13 mouse cellular contexts compared by ENCODE assay signal in the genomic region with DNA sequence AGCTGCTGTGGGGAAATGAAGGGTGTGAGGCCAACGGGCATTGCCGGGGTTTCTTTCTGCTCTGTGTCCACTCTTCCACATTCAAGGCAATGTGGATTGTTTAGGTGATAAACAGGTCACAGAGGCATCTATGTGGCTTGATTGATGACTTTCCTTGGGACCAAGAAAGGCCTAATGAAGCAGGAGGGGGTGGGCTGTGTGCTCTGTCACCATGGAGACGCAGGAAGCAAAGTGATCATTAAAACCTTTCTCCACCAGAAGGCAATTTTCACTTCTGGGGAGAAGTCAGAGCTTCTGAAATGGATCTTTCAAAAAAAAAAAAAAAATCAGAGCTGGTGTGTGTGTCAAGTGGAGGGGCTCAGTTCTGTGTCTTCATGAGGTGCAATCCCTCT. TPM values are rescaled to one million over a fixed set of nuclear protein-coding genes. Genes with fewer than 3 reads are reported as not detected.
A peak's percentile ranks its signal among the peaks of the same experiment; 100 is the strongest.
DNase-seq lines count a peak whose midpoint lies in the region; ATAC-seq and TF ChIP-seq lines count a peak whose summit lies in the region.
"Had no signal": no experiment of that assay in that cellular context is flagged by ENCODE, and none has a peak within 500 bp of the region (broad histone marks: within the 10 kb centered on the region; RNA-seq: fewer than 3 reads in every experiment).

No protein-coding gene starts in this region.

- H3K9me3 ChIP-seq in embryonic facial prominence, embryonic 10.5 days, result no peaks in the 10 kb centered on the region
- no peaks in the 10 kb centered on the region for H3K9me3 ChIP-seq in hindbrain, embryonic 11.5 days (ENCODE audit: control insufficient read depth, low read length)
- H3K9me3 ChIP-seq in midbrain, embryonic 12.5 days, result no peaks in the 10 kb centered on the region

- H3K4me3 ChIP-seq in embryonic facial prominence, embryonic 10.5 days, result peak overlapping the region; percentile 57
- H3K4me3 ChIP-seq in hindbrain, embryonic 11.5 days (ENCODE audit: low read depth, low read length), result peak overlapping the region; percentile 55
- H3K4me3 ChIP-seq in midbrain, embryonic 12.5 days, result peak overlapping the region; percentile 64

- H3K36me3 ChIP-seq in embryonic facial prominence, embryonic 10.5 days (replicated peaks), result no peaks in the 10 kb centered on the region
- no peaks in the 10 kb centered on the region for H3K36me3 ChIP-seq in hindbrain, embryonic 11.5 days (ENCODE audit: control insufficient read depth, insufficient read depth, low read length)
- no peaks in the 10 kb centered on the region for H3K36me3 ChIP-seq in midbrain, embryonic 12.5 days

- peaks cover 78% of the 10 kb centered on the region for H3K27me3 ChIP-seq in embryonic facial prominence, embryonic 10.5 days (replicated peaks; ENCODE audit: low read depth, poor library complexity, severe bottlenecking)
- no peaks in the 10 kb centered on the region; the same call in 1 of the 2 replicates for H3K27me3 ChIP-seq in hindbrain, embryonic 11.5 days (ENCODE audit: control insufficient read depth, insufficient read depth, low read length)
- peaks cover 12% of the 10 kb centered on the region for H3K27me3 ChIP-seq in midbrain, embryonic 12.5 days

- peak; percentile 76 for DNase-seq in brain, embryonic 14.5 days (ENCODE audit: low read depth)
- DNase-seq in embryonic facial prominence, embryonic 10.5 days (ENCODE audit: low spot score), result no peak
- peak; percentile 31 for DNase-seq in hindbrain, embryonic 11.5 days (ENCODE audit: low spot score)
- no peak for DNase-seq in thymus, postnatal 14 days
- DNase-seq in adrenal gland, postnatal 25 days, result no peak
- no peak for DNase-seq in ovary, postnatal 14 days (ENCODE audit: low spot score)
- DNase-seq: heart, adult 11 months; kidney, postnatal 4 days; liver; lung, postnatal 10 days had no signal

- peak overlapping the region; percentile 80; the same call in 1 of the 2 replicates for H3K27ac ChIP-seq in embryonic facial prominence, embryonic 10.5 days (replicated peaks)
- peak overlapping the region; percentile 76 for H3K27ac ChIP-seq in hindbrain, embryonic 11.5 days (ENCODE audit: low read depth, low read length)
- peak overlapping the region; percentile 69 for H3K27ac ChIP-seq in midbrain, embryonic 12.5 days (replicated peaks)

- TF ChIP-seq POLR2A in brain, embryonic 14.5 days (IDR thresholded peaks at IDR 0.05; ENCODE audit: borderline replicate concordance, extremely low read depth, insufficient read depth, insufficient read length, poor library complexity, severe bottlenecking), result no peak

- peaks cover 28% of the 10 kb centered on the region for H3K4me1 ChIP-seq in embryonic facial prominence, embryonic 10.5 days
- H3K4me1 ChIP-seq in hindbrain, embryonic 11.5 days (replicated peaks; ENCODE audit: control insufficient read depth, insufficient read depth, low read length), result no peaks in the 10 kb centered on the region; the same call in none of the 2 replicates
- H3K4me1 ChIP-seq in midbrain, embryonic 12.5 days, result peaks cover 17% of the 10 kb centered on the region

- peak overlapping the region; percentile 95 for H3K9ac ChIP-seq in hindbrain, embryonic 11.5 days (ENCODE audit: low read depth, low read length)
- peak overlapping the region; percentile 82 for H3K9ac ChIP-seq in midbrain, embryonic 12.5 days (replicated peaks)

- peak; percentile 60 for ATAC-seq in hindbrain, embryonic 11.5 days (ENCODE audit: low FRiP score)
- no peak for ATAC-seq in midbrain, embryonic 12.5 days (ENCODE audit: low FRiP score, low read depth)
- no peak for ATAC-seq in monocyte, adult 5-6 weeks (replicated peaks; ENCODE audit: insufficient number of reproducible peaks, low FRiP score, low TSS enrichment, poor library complexity, severe bottlenecking)

- H3K4me2 ChIP-seq in hindbrain, embryonic 11.5 days (replicated peaks; ENCODE audit: low read depth, low read length), result peak overlapping the region; percentile 92
- peak overlapping the region; percentile 85 for H3K4me2 ChIP-seq in midbrain, embryonic 12.5 days (replicated peaks)

- no peak for TF ChIP-seq CTCF in brain, embryonic 14.5 days (IDR thresholded peaks at IDR 0.05; ENCODE audit: borderline replicate concordance, extremely low read depth, insufficient read depth, insufficient read length)

- 44% methylated on average over 3 of the region's 3 CpGs for WGBS in embryonic facial prominence, embryonic 10.5 days
- WGBS in hindbrain, embryonic 11.5 days, result 18% methylated on average over 3 of the region's 3 CpGs
- WGBS in midbrain, embryonic 12.5 days, result 57% methylated on average over 3 of the region's 3 CpGs

RNA-seq across cellular contexts. Expression of a gene that starts 24.2 kb away (rescaled TPM):
- polyA plus RNA-seq in brain, embryonic 14.5 days (2012; rRNA removed), result 57.7 and 64.7 TPM in 2 replicates
- polyA plus RNA-seq in embryonic facial prominence, embryonic 10.5 days (2016; fragmentation: Nextera tagmentation; extraction: Ambion mirVana), result 3.8 and 4.6 TPM in 2 replicates
- polyA plus RNA-seq in hindbrain, embryonic 11.5 days (2014; fragmentation: Nextera tagmentation; extraction: Ambion mirVana), result 11.9 and 14.5 TPM in 2 replicates
- polyA plus RNA-seq in midbrain, embryonic 12.5 days (2016; fragmentation: Nextera tagmentation; extraction: Ambion mirVana), result 19.1 and 20.0 TPM in 2 replicates
- 62.1 to 93.8 TPM (median 74.6 TPM) in 3 replicates for total RNA-seq in monocyte, adult 5-6 weeks (2017)
- 0.57 and 1.8 TPM in 2 replicates for total RNA-seq in adrenal gland, postnatal 25 days (2021)
- total RNA-seq: hematopoietic stem cell, adult 5-6 weeks had no signal

Comparison
In these comparisons a context has a peak if more than half of its experiments do, and no peak if none do; other contexts are left out.
1. DNase-seq: peak in brain, embryonic 14.5 days (single experiment) and hindbrain, embryonic 11.5 days (single experiment); none in embryonic facial prominence, embryonic 10.5 days (single experiment), thymus, postnatal 14 days (single experiment), adrenal gland, postnatal 25 days (single experiment) and ovary, postnatal 14 days (single experiment).
2. Peak in every context shown above with its lines, with median percentiles within 50 percentile points of each other: H3K27ac ChIP-seq and H3K4me3 ChIP-seq.